Mouse (Mus musculus) frontal cortex, postnatal 10 days (tissue): ENCODE measurements around the gene Myzap.
A peak's percentile ranks its signal among the peaks of the same experiment; 100 is the strongest.
"Not testable (repeated sequence)": the region's sequence is repeated elsewhere in the genome, so short reads cannot be mapped to it uniquely, and the experiment has no call there.

Experiments
- DNase-seq, 2 experiments: peaks; one replicate each; pipeline ENCODE4 v3.0.0; 2022; ENCODE audit warnings: low spot score in 2 of 2, mixed read lengths in 1 of 2

Gene Myzap

GRCm38 (mm10) chr9:71591938-71592548 is at the start of gene Myzap:
Gene Myzap (minus strand): TSS chr9:71592360.
- peak; percentile 48 to 68 for DNase-seq

- DNase-seq: no peak
Observed at GRCm38 (mm10) chr9:71640361-71640927, 48.3 kb upstream of the Myzap start.

DNA sequence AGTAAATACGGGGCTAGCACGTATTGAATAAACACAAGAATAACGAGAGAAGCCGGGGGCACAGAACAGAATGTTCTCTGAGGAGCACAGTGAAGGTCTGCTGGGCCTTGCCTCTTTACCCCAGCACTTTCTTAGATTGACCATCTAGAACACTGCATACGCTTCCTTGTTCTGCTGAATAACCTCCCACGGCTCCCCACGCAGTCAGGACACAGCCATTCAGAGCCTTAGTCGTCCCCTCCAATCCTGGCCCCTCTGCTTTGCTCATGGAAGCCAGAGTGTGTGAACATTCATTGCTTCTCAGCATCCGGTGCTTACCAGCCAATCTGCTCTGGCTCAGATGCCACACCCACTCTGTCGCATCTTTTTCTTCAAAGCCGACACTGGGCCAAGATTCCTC is 46.0 kb upstream of the Myzap start:
- DNase-seq: no peak

DNA sequence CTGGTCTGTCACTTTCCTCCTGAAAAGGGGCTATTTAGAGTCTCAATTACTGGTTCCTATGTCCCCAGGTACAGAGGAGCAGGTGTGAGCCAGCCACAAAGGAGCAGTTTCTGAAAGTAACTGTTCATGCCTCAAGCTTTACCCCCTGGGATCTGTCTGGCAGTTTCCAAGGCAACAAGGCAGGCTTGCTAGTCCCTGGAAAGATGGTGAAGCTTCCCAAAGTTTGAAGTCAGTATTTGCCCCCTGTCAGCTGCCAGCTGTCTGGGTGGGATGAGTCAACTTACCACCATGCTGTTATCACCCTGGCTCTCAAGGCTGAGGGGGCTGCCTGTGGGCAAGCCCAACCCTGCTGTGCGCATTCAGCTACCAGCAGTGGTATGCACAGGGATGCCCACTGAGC is 44.7 kb upstream of the Myzap start:
- peak in 1 of 2 experiments; percentile 17 for DNase-seq

GRCm38 (mm10) chr9:71635627-71636026 is 43.5 kb upstream of the Myzap start:
- no peak for DNase-seq

GRCm38 (mm10) chr9:71634916-71635315 is 42.8 kb upstream of the Myzap start:
- DNase-seq: no peak

GRCm38 (mm10) chr9:71628921-71629320 is 36.8 kb upstream of the Myzap start:
- no peak for DNase-seq

GRCm38 (mm10) chr9:71628286-71628685 is 36.1 kb upstream of the Myzap start:
- peak in 1 of 2 experiments; percentile 23 for DNase-seq

- no peak for DNase-seq
Observed at GRCm38 (mm10) chr9:71625961-71626360, 33.8 kb upstream of the Myzap start.

DNA sequence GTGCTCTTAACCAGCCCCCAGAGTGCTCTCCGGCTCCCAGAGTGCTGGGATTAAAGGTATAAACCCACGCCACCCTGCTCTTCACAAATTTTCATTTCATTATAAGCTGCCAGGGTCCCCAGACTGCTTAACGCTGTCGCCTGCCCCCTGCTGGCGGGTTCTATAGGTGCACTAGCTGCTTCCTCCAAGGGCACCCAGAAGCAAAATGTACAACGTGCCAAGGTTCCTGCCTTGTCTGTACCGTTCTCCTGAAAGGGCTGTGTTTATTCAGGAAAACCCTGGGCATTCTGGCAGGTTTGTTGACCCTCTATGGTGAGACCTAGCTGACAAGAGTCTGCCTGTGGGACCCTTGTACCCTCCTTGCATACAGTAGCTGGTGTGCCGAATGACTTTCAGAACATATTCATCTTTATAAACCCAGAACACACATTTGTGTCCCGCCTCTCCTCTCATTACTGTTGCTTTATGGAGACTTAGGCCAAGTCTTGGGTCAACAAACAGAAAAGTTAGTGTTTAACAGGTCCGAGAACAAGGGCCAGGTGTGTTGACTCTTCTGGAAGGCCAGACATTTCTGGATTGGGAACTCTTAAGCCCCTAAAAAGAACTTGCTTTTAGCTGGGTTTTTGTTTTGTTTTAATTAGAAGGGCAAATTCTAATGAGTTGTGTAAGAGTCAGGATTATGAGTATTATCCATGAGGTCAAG is 32.8 kb upstream of the Myzap start:
- peak in 1 of 2 experiments; percentile 39 for DNase-seq

DNA sequence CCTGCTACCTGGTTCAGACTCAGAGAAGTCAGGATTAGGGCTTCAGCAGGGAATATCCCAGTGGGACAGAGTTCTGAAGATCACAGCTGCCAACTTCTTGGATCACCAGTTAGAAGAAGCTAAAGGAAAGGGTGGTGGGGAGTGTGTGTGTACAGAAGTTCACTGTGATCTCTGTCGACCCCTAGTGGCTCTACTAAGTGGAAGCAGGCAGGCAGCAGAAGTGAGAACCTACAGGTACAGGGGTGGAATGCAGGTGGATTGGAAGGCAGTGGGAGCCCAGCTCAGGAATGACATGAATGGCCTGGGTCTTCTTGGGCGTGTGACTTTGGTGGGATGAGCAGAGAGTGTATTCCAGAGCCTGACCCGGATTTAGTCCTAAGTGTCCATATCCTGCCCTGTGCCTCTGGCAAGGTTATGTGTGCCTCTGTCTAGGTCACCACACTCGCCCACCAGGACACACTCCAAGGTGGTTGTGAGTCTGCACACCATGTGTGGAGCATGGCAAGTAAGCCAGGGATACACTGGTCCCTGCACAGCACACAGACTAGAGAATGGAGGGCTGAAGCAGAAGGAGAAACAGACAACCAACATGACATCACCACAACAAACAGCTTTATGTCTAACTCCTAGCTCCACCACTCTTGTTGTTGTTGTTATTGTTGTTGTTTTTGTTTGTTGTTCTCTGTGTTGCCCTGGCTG is 31.9 kb upstream of the Myzap start:
- DNase-seq: no peak

DNA sequence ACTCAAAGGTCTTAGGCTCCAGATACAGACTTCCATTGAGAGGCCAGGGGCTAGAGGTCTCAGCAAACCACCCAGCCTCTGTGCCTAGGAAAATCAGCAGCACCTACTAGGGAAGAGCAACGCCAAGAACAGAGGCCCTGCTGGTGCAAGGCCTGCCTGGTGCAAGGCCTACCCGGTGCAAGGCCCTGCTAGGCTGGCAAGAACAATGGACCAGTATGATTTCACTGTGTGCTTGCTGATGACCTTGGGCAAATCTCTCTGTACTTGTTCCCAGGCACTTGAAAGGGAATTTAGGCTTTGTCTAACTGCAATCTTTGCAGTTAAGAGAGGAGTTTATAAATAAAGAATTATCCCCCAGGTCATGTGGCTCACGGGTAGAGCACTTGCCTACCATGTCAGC is 30.4 kb upstream of the Myzap start:
- no peak for DNase-seq

DNA sequence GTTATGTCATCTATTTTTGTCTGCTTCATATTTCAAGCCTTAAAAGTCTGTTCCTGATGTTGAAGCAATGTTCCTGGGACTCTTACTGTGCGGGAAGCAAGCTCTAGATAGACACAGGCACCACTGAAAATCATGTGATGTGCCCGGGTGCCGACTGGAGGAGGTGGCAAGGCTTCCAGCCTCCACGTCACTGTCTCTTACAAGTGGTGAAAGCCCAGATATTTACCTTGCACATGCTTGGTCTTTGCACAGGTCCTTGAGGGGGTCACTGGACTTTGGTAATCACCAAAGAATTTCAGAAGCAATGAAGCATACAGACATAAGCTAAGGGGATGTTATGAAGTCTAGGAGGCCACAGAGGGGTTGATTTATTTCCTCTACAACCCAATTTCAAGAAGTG is 29.8 kb upstream of the Myzap start:
- DNase-seq: no peak

DNA sequence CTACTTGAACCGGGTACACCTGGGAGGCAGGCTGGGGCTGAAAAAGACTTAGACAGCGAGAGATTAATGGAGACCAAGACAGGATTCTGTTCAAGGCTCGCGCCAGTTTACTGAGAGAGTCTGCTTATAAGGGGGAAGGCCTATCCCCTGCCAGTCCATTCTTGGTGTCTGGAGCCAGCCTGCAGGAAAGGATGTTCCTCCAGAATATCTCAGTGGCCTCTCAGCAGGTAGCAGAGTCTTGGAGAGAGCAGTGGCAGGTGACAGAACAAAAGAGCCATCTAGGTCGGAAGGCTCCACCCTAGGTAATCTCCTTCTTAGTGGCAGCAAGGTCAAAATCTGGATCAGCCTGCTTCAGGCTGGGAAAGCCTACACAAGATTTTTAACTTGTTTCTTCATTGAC is 28.0 kb upstream of the Myzap start:
- DNase-seq: not testable (repeated sequence)

DNA sequence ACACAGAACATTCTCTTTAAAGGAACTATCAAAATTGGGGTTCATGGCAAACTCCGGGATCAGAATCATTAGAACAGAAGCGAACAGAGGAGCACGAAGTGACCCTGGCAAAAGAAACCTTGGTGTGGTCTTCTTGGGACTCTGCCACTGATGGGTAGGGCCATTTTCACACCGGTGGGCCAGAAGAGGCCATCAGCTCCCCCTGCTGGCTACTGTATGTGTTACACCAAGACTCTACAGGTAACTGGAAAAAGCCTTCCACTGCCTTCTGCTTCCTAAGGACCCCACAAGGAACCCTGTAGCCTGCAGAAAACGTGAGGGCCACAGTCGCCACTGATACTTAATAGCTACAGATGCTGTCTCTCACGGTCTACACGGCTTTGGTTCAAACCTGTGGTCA is 25.2 kb upstream of the Myzap start:
- DNase-seq: no peak

- peak in 1 of 2 experiments; percentile 72 for DNase-seq
Observed at GRCm38 (mm10) chr9:71616185-71616584, 24.0 kb upstream of the Myzap start.

DNA sequence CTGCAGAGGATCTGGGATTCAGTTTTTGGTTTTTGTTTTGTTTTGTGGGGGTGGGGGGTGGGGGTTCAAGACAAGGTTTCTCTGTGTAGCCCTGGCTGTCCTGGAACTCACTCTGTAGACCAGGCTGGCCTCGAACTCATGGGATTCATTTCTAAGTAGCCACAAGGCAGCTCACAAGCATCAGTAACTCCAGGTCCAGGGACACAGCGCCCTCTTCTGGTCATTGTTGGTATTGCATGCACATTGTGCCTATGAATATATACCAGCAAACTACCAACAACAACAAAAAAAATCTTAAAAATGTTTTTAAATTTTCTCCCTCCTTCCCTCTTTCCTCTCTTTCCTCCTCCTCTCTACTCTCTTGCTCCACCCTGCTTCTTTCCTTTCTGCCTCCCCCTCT is 22.5 kb upstream of the Myzap start:
- DNase-seq: no peak

GRCm38 (mm10) chr9:71612981-71613380 is 20.8 kb upstream of the Myzap start:
- no peak for DNase-seq

DNA sequence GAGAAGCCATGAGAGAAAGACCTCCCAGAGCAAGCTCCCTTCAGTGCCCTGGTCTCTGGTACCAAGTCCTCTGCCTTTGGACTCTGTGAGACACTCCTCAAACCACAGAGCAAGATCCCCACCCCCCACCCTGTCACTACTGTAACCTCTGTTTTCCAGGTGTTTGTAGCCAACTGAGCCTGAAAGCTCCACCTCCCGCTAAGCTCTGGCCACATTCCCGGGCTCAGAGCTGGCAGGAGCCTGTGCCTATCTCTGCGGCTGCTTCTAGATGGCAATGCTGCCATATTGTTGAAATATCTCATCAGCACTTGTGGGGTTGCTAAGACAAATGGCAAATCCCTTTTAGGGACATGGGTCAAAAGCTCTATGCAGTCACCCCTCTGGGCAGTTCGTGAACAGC is 19.7 kb upstream of the Myzap start:
- DNase-seq: no peak

GRCm38 (mm10) chr9:71609010-71609409 is 16.9 kb upstream of the Myzap start:
- no peak for DNase-seq

DNA sequence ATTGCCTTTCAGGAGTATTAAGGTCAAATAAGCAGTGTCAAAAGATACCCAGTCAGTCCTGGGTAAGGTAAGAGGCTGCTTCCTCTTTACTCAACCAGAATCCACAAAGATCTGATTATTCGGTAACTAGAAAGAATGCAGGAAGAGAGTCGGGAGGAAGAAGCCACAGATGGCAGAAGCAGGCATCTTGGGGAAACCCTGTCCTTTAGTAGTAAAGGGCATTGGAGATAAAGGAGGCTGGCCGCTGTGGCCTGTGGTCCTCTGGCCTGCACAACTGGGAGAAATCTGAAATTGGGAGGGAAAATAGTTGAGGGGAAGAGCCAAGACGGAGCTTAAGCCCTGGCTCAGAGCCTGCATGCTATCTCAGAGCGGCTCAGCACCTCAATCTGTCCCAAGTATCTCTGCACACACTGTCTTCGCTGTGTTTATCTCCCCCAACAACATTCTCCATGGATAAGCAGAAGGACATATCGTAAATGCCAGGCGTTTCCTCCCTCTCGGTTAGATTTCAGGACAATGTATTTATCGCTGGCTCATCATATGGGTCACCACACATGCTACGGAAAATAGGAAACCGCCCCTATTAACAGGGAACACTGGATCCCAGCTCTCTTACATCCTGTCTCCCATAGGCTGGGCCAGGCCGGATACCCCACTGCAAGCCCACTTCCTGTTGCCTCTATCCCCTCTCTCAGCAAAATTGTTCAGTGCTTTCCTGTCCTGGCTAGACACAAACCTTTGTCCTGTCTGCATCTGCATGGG is 14.3 kb upstream of the Myzap start:
- no peak for DNase-seq
